Mouse (Mus musculus) heart, postnatal 0 days (tissue): ENCODE measurements at regions not wholly inside any gene's neighbourhood (a gene's known extent, or its start where the extent isn't known, plus 50 kb on each side); places are given as distances from the start of the nearest gene placed in this dataset.

ENCODE experiments used
- CTCF ChIP-seq: IDR thresholded peaks from 2 replicates; pipeline ENCODE4 v1.5.1; 2016; ENCODE audit warnings: antibody characterized with exemption, control low read depth, low read depth
- EP300 ChIP-seq: IDR thresholded peaks from 2 replicates; pipeline ENCODE4 v1.6.1; 2016; ENCODE audit warnings: antibody characterized with exemption, low read depth

DNA sequence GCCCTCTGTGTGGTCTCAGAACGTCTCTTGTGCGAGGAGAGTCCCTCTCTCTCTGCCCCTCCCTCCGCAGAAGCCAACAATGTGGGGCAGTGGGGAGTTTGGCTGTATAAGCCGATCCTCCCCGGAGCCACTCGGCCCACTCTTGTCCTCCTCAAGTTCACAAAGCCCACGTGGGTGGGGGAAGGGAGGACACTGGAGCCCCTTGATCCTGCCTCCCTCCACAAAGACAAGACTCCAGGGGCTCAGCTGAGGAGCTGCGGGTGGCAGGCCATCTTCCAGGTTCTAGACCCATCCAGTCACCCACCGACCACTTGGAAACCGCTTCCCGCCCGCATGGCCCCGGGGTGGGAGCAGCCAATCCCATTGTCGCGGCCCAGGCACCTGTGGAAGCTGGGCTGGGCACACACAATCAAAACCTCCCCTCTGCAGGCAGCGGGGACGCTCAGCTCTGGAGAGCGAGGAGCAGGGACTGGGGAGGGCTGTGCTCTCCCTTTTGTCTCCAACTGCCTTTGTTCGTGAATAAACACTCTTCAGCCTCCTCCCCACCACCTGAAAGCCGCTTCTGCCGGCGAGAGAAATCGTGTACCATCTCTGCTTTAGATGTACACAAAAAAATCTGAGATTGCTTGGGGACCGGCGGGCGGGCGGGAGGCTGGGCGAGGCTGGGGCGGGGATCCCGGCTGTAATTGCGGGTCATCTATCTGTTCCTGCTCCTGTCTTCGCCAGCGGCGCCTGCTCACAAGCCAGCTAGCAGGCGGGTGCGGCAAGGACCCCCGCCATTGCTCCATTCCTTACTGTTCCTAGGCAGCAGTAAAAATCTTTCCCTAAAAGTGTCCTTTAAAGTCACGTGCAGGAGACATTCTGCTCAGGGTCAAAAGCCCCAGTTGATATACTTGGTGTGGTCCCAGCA lies 74.7 kb upstream of the Unc5a start:
- TF ChIP-seq CTCF, result no peak
- no peak for TF ChIP-seq EP300
